Mouse (Mus musculus): ENCODE measurements around the gene Sbk2.

GRCm38 (mm10) chr7:4972321-4973047, 8.3 kb upstream of the Sbk2 start:
- TF ChIP-seq GATA1 (IDR thresholded peaks at IDR 0.05; ENCODE audit: low read length) (no peak), TAL1 (IDR thresholded peaks at IDR 0.05; ENCODE audit: low read length) (no peak)

Measured in erythroblast, embryonic 14.5 days (primary cell).